Mouse (Mus musculus): ENCODE measurements around the gene Hoxa9. TPM values are rescaled to one million over a fixed set of nuclear protein-coding genes. Genes with fewer than 3 reads are reported as not detected.
A peak's percentile ranks its signal among the peaks of the same experiment; 100 is the strongest.

Hoxa9 gene
- polyA plus RNA-seq, 1 experiment from 2014 or later, result 90.5 TPM

GRCm38 (mm10) chr6:52225612-52226568, 5.0 kb downstream of the Hoxa9 start:
- ATAC-seq (ENCODE audit: insufficient number of reproducible peaks, low FRiP score, low TSS enrichment, low read depth), result peak; percentile 63
- H3K36me3 ChIP-seq (ENCODE audit: control insufficient read depth, insufficient read depth, low read length), result no peaks in the 10 kb centered on the region; the same call in none of the 2 replicates
- peak overlapping the region; percentile 98 for H3K27ac ChIP-seq (replicated peaks; ENCODE audit: low read depth, low read length)

GRCm38 (mm10) chr6:52224895-52225611, 5.8 kb downstream of the Hoxa9 start:
- H3K36me3 ChIP-seq (ENCODE audit: control insufficient read depth, insufficient read depth, low read length), result no peaks in the 10 kb centered on the region; the same call in none of the 2 replicates
- peak overlapping the region; percentile 98 for H3K9ac ChIP-seq (ENCODE audit: low read length)
- ATAC-seq (ENCODE audit: insufficient number of reproducible peaks, low FRiP score, low TSS enrichment, low read depth), result no peak
- peak overlapping the region; percentile 98 for H3K27ac ChIP-seq (replicated peaks; ENCODE audit: low read depth, low read length)
- H3K4me1 ChIP-seq (ENCODE audit: control insufficient read depth, insufficient read depth, low read length), result peaks cover 6% of the 10 kb centered on the region; the same call in 1 of the 2 replicates
- peak overlapping the region; percentile 87 for H3K4me3 ChIP-seq (ENCODE audit: low read depth, low read length)
- H3K9me3 ChIP-seq (ENCODE audit: control insufficient read depth, low read length), result no peaks in the 10 kb centered on the region
- WGBS, result under 1% methylated on average over 36 of the region's 36 CpGs
- DNase-seq (ENCODE audit: low spot score), result peak; percentile 72
- no peaks in the 10 kb centered on the region for H3K27me3 ChIP-seq (ENCODE audit: control insufficient read depth, insufficient read depth, low read length)
- H3K4me2 ChIP-seq (ENCODE audit: low read depth, severe bottlenecking), result peak overlapping the region; percentile 89

More at GRCm38 (mm10) chr6:52225612-52226568, 5.0 kb downstream of the Hoxa9 start:
- Histone ChIP-seq H3K4me2 (ENCODE audit: low read depth, severe bottlenecking) (peak overlapping the region; percentile 89), H3K27me3 (ENCODE audit: control insufficient read depth, insufficient read depth, low read length) (no peaks in the 10 kb centered on the region), H3K9me3 (ENCODE audit: control insufficient read depth, low read length) (no peaks in the 10 kb centered on the region), H3K9ac (ENCODE audit: low read length) (peak overlapping the region; percentile 98), H3K4me3 (ENCODE audit: low read depth, low read length) (peak overlapping the region; percentile 87), H3K4me1 (ENCODE audit: control insufficient read depth, insufficient read depth, low read length) (peaks cover 4% of the 10 kb centered on the region; the same call in 1 of the 2 replicates)
- DNase-seq (ENCODE audit: low spot score), result no peak
- under 1% methylated on average over 65 of the region's 69 CpGs for WGBS

- Histone ChIP-seq H3K9me3 (ENCODE audit: control insufficient read depth, low read length) (no peaks in the 10 kb centered on the region), H3K27me3 (ENCODE audit: control insufficient read depth, insufficient read depth, low read length) (no peaks in the 10 kb centered on the region), H3K4me3 (ENCODE audit: low read depth, low read length) (peak overlapping the region; percentile 87), H3K36me3 (ENCODE audit: control insufficient read depth, insufficient read depth, low read length) (no peaks in the 10 kb centered on the region; the same call in none of the 2 replicates), H3K4me2 (ENCODE audit: low read depth, severe bottlenecking) (peak overlapping the region; percentile 89), H3K4me1 (ENCODE audit: control insufficient read depth, insufficient read depth, low read length) (peaks cover 14% of the 10 kb centered on the region), H3K27ac (replicated peaks; ENCODE audit: low read depth, low read length) (peak overlapping the region; percentile 98), H3K9ac (ENCODE audit: low read length) (peak overlapping the region; percentile 98)
- DNase-seq (ENCODE audit: low spot score) (peak; percentile 73), ATAC-seq (ENCODE audit: insufficient number of reproducible peaks, low FRiP score, low TSS enrichment, low read depth) (no peak)
- under 1% methylated on average over 24 of the region's 24 CpGs for WGBS
Observed at GRCm38 (mm10) chr6:52223939-52224760, 6.7 kb downstream of the Hoxa9 start.

- Histone ChIP-seq H3K27me3 (ENCODE audit: control insufficient read depth, insufficient read depth, low read length) (no peaks in the 10 kb centered on the region), H3K4me2 (ENCODE audit: low read depth, severe bottlenecking) (peak overlapping the region; percentile 89), H3K36me3 (ENCODE audit: control insufficient read depth, insufficient read depth, low read length) (no peaks in the 10 kb centered on the region), H3K4me1 (ENCODE audit: control insufficient read depth, insufficient read depth, low read length) (peaks cover 27% of the 10 kb centered on the region), H3K4me3 (ENCODE audit: low read depth, low read length) (peak overlapping the region; percentile 87), H3K9me3 (ENCODE audit: control insufficient read depth, low read length) (no peaks in the 10 kb centered on the region), H3K27ac (replicated peaks; ENCODE audit: low read depth, low read length) (peak overlapping the region; percentile 98), H3K9ac (ENCODE audit: low read length) (peak overlapping the region; percentile 98)
- ATAC-seq (ENCODE audit: insufficient number of reproducible peaks, low FRiP score, low TSS enrichment, low read depth), result no peak
- DNase-seq (ENCODE audit: low spot score), result peak; percentile 67
- WGBS, result 3% methylated on average over 13 of the region's 13 CpGs
Observed at GRCm38 (mm10) chr6:52222729-52223128, 8.2 kb downstream of the Hoxa9 start.

- H3K27ac ChIP-seq (replicated peaks; ENCODE audit: low read depth, low read length), result peak overlapping the region; percentile 98
- WGBS, result 1% methylated on average over 21 of the region's 21 CpGs
- H3K36me3 ChIP-seq (ENCODE audit: control insufficient read depth, insufficient read depth, low read length), result no peaks in the 10 kb centered on the region
- peak overlapping the region; percentile 89 for H3K4me2 ChIP-seq (ENCODE audit: low read depth, severe bottlenecking)
- ATAC-seq (ENCODE audit: insufficient number of reproducible peaks, low FRiP score, low TSS enrichment, low read depth) (peak; percentile 33), DNase-seq (ENCODE audit: low spot score) (no peak)
- peak overlapping the region; percentile 87 for H3K4me3 ChIP-seq (ENCODE audit: low read depth, low read length)
- no peaks in the 10 kb centered on the region for H3K27me3 ChIP-seq (ENCODE audit: control insufficient read depth, insufficient read depth, low read length)
- H3K9me3 ChIP-seq (ENCODE audit: control insufficient read depth, low read length), result no peaks in the 10 kb centered on the region
- H3K9ac ChIP-seq (ENCODE audit: low read length), result peak overlapping the region; percentile 98
- H3K4me1 ChIP-seq (ENCODE audit: control insufficient read depth, insufficient read depth, low read length), result peaks cover 29% of the 10 kb centered on the region
Observed at GRCm38 (mm10) chr6:52221993-52222685, 8.8 kb downstream of the Hoxa9 start.

- DNase-seq (ENCODE audit: low spot score) (peak; percentile 71), ATAC-seq (ENCODE audit: insufficient number of reproducible peaks, low FRiP score, low TSS enrichment, low read depth) (peak; percentile 53)
- H3K9me3 ChIP-seq (ENCODE audit: control insufficient read depth, low read length), result no peaks in the 10 kb centered on the region
- H3K27me3 ChIP-seq (ENCODE audit: control insufficient read depth, insufficient read depth, low read length), result no peaks in the 10 kb centered on the region
- peak within 1 kb of the TSS; percentile 89 for H3K4me2 ChIP-seq (ENCODE audit: low read depth, severe bottlenecking)
- H3K27ac ChIP-seq (replicated peaks; ENCODE audit: low read depth, low read length), result peak within 1 kb of the TSS; percentile 98
- H3K36me3 ChIP-seq (ENCODE audit: control insufficient read depth, insufficient read depth, low read length), result no peaks in the 10 kb centered on the region
- H3K4me1 ChIP-seq (ENCODE audit: control insufficient read depth, insufficient read depth, low read length), result peaks cover 25% of the 10 kb centered on the region
- under 1% methylated on average over 46 of the region's 46 CpGs for WGBS
- peak within 1 kb of the TSS; percentile 87 for H3K4me3 ChIP-seq (ENCODE audit: low read depth, low read length)
- peak within 1 kb of the TSS; percentile 98 for H3K9ac ChIP-seq (ENCODE audit: low read length)
Observed at GRCm38 (mm10) chr6:52221337-52221992, 9.4 kb downstream of the Hoxa9 start, which contains the start of gene Hoxa7. Hoxa7 (minus strand) TSS chr6:52221854.

- H3K36me3 ChIP-seq (ENCODE audit: control insufficient read depth, insufficient read depth, low read length), result no peaks in the 10 kb centered on the region
- H3K4me3 ChIP-seq (ENCODE audit: low read depth, low read length), result peak overlapping the region; percentile 87
- H3K4me1 ChIP-seq (ENCODE audit: control insufficient read depth, insufficient read depth, low read length), result peaks cover 30% of the 10 kb centered on the region
- no peaks in the 10 kb centered on the region for H3K27me3 ChIP-seq (ENCODE audit: control insufficient read depth, insufficient read depth, low read length)
- H3K9me3 ChIP-seq (ENCODE audit: control insufficient read depth, low read length), result no peaks in the 10 kb centered on the region
- peak overlapping the region; percentile 98 for H3K27ac ChIP-seq (replicated peaks; ENCODE audit: low read depth, low read length)
- no peak for DNase-seq (ENCODE audit: low spot score)
- H3K9ac ChIP-seq (ENCODE audit: low read length), result peak overlapping the region; percentile 98
- 2% methylated on average over 12 of the region's 12 CpGs for WGBS
- ATAC-seq (ENCODE audit: insufficient number of reproducible peaks, low FRiP score, low TSS enrichment, low read depth), result no peak
- H3K4me2 ChIP-seq (ENCODE audit: low read depth, severe bottlenecking), result peak overlapping the region; percentile 89
Observed at GRCm38 (mm10) chr6:52220865-52221310, 10.0 kb downstream of the Hoxa9 start.
